Mouse (Mus musculus): ENCODE measurements at regions not wholly inside any gene's neighbourhood (a gene's known extent, or its start where the extent isn't known, plus 50 kb on each side); places are given as distances from the start of the nearest gene placed in this dataset.

DNA sequence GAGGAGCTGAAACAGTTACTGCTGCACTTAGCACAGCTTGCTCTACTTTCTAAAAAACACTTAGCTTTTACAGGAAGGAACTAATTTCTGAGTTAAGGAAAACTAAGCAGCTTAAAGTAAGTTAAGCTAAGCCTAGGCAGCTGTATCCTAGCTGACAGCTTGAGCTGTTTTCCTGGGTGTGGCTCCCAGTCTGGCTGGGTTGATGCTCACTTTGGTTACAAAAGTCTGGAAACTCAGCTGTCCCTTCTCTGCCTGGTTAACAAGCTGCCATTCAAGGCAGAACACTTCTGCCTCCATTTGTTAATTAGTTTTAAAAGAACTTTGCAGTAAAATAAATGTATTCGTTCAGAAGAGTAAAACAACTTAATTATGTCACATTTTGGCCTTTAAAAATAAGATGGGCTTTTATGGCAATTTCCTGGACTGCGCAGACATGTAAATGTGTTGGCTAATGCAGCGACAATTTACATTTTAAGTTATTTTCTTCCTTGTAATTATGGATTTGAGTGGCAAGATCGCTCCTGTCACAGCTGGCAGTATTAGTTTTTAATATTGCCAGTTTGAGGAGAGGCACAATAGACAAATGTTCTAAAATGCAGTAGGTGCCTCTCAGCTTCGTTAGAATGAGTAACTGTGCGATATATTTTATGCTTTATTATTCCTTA lies 406.2 kb downstream of the Hace1 start:
- Histone ChIP-seq H3K27me3 (ENCODE audit: control insufficient read depth, insufficient read depth, low read length) (no peaks in the 10 kb centered on the region), H3K4me1 (replicated peaks; ENCODE audit: control insufficient read depth, insufficient read depth, low read length) (no peaks in the 10 kb centered on the region), H3K27ac (ENCODE audit: control insufficient read depth, insufficient read depth, low read length) (no peak overlapping the region), H3K36me3 (ENCODE audit: control insufficient read depth, insufficient read depth, low read length) (no peaks in the 10 kb centered on the region), H3K4me3 (ENCODE audit: control insufficient read depth, insufficient read depth, low read length) (no peak overlapping the region)
- 89% methylated on average over 6 of the region's 6 CpGs for WGBS
- no peak for DNase-seq
- TF ChIP-seq CTCF (IDR thresholded peaks at IDR 0.05; ENCODE audit: borderline replicate concordance, control insufficient read depth, extremely low read depth, insufficient read depth, low read length, poor library complexity): no peak
- no peak for TF ChIP-seq POLR2A (IDR thresholded peaks at IDR 0.05; ENCODE audit: control insufficient read depth, extremely low read depth, insufficient read depth, low read length, poor library complexity)

DNA sequence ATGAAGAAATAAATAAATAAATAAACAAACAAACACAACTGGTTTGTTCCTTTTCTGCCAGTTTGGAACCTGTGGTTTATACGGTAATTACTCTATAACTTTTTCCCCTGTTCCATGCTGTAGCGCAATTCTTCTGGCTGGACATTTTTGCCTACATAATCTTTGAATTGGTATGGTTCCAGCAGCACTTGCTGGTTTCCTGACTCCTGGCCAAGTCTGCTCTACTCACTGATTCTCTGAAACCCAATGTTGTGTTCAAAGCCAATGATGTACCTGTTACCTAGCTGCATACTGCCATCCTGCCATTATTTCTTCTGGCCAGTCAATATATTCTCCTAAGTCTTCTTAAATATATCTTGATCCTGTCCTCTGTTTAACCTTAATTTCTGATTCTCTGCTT lies 408.7 kb downstream of the Hace1 start:
- no peak for TF ChIP-seq CTCF (IDR thresholded peaks at IDR 0.05; ENCODE audit: borderline replicate concordance, control insufficient read depth, extremely low read depth, insufficient read depth, low read length, poor library complexity)
- no peak for TF ChIP-seq POLR2A (IDR thresholded peaks at IDR 0.05; ENCODE audit: control insufficient read depth, extremely low read depth, insufficient read depth, low read length, poor library complexity)
- Histone ChIP-seq H3K4me1 (replicated peaks; ENCODE audit: control insufficient read depth, insufficient read depth, low read length) (no peaks in the 10 kb centered on the region), H3K36me3 (ENCODE audit: control insufficient read depth, insufficient read depth, low read length) (no peaks in the 10 kb centered on the region), H3K27ac (ENCODE audit: control insufficient read depth, insufficient read depth, low read length) (no peak overlapping the region), H3K27me3 (ENCODE audit: control insufficient read depth, insufficient read depth, low read length) (no peaks in the 10 kb centered on the region), H3K4me3 (ENCODE audit: control insufficient read depth, insufficient read depth, low read length) (no peak overlapping the region)
- WGBS: 95% methylated on average over 2 of the region's 2 CpGs
- no peak for DNase-seq

DNA sequence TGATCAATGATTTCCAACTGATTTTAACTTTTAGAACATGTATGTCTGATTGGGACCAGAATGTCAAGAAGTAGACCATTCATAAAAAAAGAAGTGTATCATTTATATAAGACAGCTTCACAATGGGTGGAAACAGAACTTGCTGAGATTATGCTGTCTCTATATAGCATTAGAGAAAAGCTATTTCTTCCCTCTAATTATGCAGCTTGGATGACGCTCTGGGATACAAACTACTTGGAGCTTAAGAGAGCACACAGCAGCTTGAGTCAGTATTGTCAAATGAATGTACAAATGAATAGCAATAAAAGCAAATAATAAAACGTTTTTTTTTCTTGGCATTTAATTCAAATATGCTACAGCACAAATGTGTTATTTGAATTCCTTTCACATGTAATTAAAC lies 428.7 kb downstream of the Hace1 start:
- H3K27me3 ChIP-seq (ENCODE audit: control insufficient read depth, insufficient read depth, low read length): no peaks in the 10 kb centered on the region
- 70% methylated on average over 2 of the region's 2 CpGs for WGBS
- H3K36me3 ChIP-seq (ENCODE audit: control insufficient read depth, insufficient read depth, low read length): no peaks in the 10 kb centered on the region

DNA sequence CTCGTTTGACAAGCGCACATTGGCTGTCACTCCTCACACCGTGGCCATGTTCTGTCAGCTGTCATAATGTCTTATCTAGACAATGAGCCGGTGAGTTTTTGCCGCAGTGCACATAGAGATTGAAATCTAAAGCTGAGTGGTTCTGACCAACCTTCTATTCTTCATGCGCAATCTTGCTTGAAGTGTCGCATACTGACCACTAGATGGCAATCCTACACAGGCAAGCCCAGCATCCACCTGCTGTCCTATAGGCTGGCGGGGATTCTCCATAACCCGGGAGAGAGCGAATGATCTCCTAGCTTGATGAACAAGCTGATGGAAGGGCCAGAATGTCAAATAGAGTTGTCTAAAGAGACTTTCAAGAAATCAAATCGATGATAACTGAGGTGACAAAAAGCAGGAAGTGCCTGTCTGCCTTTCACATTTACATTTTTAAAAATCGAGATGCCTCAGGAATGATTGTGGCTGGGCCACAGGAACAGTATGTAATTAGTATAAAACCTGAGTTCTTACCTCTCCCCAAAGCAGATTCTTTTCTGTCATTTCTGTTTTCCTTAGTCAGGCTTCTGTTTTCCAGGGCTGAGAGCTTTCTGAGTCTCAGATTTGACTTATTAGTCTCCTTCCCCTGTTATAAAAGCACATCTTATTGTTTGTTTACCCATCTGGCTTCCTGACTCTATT lies 434.4 kb downstream of the Hace1 start:
- 19% methylated on average over 12 of the region's 12 CpGs for WGBS
- DNase-seq: peak; percentile 13
- no peak overlapping the region for H3K4me3 ChIP-seq (ENCODE audit: control insufficient read depth, insufficient read depth, low read length)
- H3K36me3 ChIP-seq (ENCODE audit: control insufficient read depth, insufficient read depth, low read length): no peaks in the 10 kb centered on the region
- H3K27ac ChIP-seq (ENCODE audit: control insufficient read depth, insufficient read depth, low read length): no peak overlapping the region
- H3K27me3 ChIP-seq (ENCODE audit: control insufficient read depth, insufficient read depth, low read length): no peaks in the 10 kb centered on the region
- TF ChIP-seq CTCF (IDR thresholded peaks at IDR 0.05; ENCODE audit: borderline replicate concordance, control insufficient read depth, extremely low read depth, insufficient read depth, low read length, poor library complexity): no peak
- no peak for TF ChIP-seq POLR2A (IDR thresholded peaks at IDR 0.05; ENCODE audit: control insufficient read depth, extremely low read depth, insufficient read depth, low read length, poor library complexity)
- H3K4me1 ChIP-seq (replicated peaks; ENCODE audit: control insufficient read depth, insufficient read depth, low read length): no peaks in the 10 kb centered on the region

More for the DNA sequence above, 428.7 kb downstream of the Hace1 start:
- no peak for DNase-seq
- Histone ChIP-seq H3K4me3 (ENCODE audit: control insufficient read depth, insufficient read depth, low read length) (no peak overlapping the region), H3K4me1 (replicated peaks; ENCODE audit: control insufficient read depth, insufficient read depth, low read length) (no peaks in the 10 kb centered on the region), H3K27ac (ENCODE audit: control insufficient read depth, insufficient read depth, low read length) (no peak overlapping the region)
- no peak for TF ChIP-seq POLR2A (IDR thresholded peaks at IDR 0.05; ENCODE audit: control insufficient read depth, extremely low read depth, insufficient read depth, low read length, poor library complexity)
- TF ChIP-seq CTCF (IDR thresholded peaks at IDR 0.05; ENCODE audit: borderline replicate concordance, control insufficient read depth, extremely low read depth, insufficient read depth, low read length, poor library complexity): no peak

DNA sequence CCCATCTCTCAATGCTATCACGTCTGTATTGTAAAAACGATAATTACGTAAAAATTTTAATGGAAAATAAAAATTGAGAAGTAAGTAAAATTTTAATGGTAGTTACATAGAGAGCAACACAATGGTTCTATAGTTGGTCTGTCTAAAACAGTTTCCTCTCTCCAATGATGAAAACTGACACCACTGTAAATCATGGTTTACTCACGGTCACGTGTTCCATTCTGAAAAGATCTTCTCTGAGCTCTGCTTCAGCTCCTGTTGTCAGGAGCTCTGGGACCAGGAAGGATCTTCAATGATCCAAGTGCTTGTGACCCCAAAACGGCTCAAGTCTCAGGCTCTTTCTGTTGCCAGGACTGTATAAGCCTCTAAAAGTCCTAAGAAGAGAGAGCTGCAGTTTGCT lies 435.0 kb downstream of the Hace1 start:
- no peaks in the 10 kb centered on the region for H3K27me3 ChIP-seq (ENCODE audit: control insufficient read depth, insufficient read depth, low read length)
- no peaks in the 10 kb centered on the region for H3K4me1 ChIP-seq (replicated peaks; ENCODE audit: control insufficient read depth, insufficient read depth, low read length)
- 72% methylated on average over 6 of the region's 6 CpGs for WGBS
- no peak overlapping the region for H3K4me3 ChIP-seq (ENCODE audit: control insufficient read depth, insufficient read depth, low read length)
- no peaks in the 10 kb centered on the region for H3K36me3 ChIP-seq (ENCODE audit: control insufficient read depth, insufficient read depth, low read length)
- TF ChIP-seq POLR2A (IDR thresholded peaks at IDR 0.05; ENCODE audit: control insufficient read depth, extremely low read depth, insufficient read depth, low read length, poor library complexity) (no peak), CTCF (IDR thresholded peaks at IDR 0.05; ENCODE audit: borderline replicate concordance, control insufficient read depth, extremely low read depth, insufficient read depth, low read length, poor library complexity) (no peak)
- no peak overlapping the region for H3K27ac ChIP-seq (ENCODE audit: control insufficient read depth, insufficient read depth, low read length)
- DNase-seq: no peak

DNA sequence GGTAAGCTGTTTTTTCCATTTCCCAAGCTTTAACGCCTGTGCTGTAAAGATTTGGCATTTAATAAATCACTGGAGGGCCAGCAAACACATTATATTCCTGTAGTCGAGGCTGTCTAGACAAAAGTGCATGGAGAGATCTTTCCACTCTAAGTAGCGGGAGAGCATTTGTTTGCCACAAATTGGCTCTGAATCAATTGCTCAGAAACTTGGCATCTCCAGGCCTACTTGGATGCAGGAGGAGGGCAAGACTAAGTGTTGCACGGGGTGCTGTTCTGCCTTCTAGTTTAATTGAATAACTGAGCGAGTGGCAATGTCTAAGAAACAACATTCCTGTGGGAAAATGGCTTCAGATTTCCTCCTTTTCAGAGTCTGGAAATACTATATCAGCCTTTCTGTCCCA lies 438.7 kb downstream of the Hace1 start:
- Histone ChIP-seq H3K4me1 (replicated peaks; ENCODE audit: control insufficient read depth, insufficient read depth, low read length) (no peaks in the 10 kb centered on the region), H3K4me3 (ENCODE audit: control insufficient read depth, insufficient read depth, low read length) (no peak overlapping the region), H3K36me3 (ENCODE audit: control insufficient read depth, insufficient read depth, low read length) (no peaks in the 10 kb centered on the region), H3K27ac (ENCODE audit: control insufficient read depth, insufficient read depth, low read length) (no peak overlapping the region), H3K27me3 (ENCODE audit: control insufficient read depth, insufficient read depth, low read length) (no peaks in the 10 kb centered on the region)
- no peak for TF ChIP-seq CTCF (IDR thresholded peaks at IDR 0.05; ENCODE audit: borderline replicate concordance, control insufficient read depth, extremely low read depth, insufficient read depth, low read length, poor library complexity)
- no peak for TF ChIP-seq POLR2A (IDR thresholded peaks at IDR 0.05; ENCODE audit: control insufficient read depth, extremely low read depth, insufficient read depth, low read length, poor library complexity)
- WGBS: 79% methylated on average over 5 of the region's 5 CpGs
- no peak for DNase-seq
